Mouse (Mus musculus) T-helper 2 cell (primary cell): ENCODE results near the gene Fsd2.

ENCODE experiments used
- in situ Hi-C: fragments of 300-600 bp; cut with MboI, MseI; formaldehyde crosslinking; loops from one replicate; pipeline ENCODE4 v1.15.1; 2025; ENCODE audit warnings: high pct_unique_total_duplicates

The Fsd2 gene

DNA sequence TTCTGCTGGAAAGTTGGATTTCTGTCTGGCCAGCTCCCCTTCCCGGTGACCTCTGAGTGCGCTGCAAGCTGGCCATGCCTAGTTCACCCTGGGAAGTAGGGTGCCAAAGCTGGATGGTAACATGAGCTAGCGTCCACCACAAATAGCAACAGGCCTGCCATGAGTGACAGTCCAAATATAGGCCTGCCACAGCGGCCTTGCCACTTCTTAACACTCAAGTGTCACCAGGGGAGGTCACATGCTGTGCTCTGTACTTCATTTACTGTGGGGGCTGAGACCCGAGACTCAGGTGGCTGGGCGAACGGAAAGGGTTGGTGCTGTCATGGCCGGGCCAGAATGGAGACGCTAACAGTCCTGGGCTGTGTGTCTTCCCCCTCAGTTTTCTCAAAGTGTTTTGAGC is at the start of gene Fsd2:
TSS of gene Fsd2 (minus strand) at position 53 of the 400 bp plus-strand sequence.
- in situ Hi-C loops: no loop called here

DNA sequence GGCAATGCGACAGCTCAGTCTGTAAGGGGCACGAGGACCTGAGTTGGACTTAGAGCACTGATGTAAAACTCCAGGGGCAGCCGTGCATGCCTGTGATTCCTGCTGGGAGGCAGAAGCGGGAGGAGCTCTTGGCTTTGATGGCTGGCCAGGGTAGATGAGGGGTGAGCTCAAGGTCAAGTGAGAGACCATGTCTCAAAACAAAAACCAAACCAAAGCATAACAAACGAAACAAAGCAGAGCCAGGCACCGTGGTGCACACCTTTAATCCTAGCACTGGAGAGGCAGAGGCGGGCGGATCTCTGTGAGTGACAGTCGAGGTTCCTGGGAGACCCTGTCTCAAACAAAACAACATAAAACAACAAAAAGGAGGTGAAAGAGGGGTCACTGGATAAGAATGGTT is 48.3 kb upstream of the Fsd2 start:
- in situ Hi-C loops: no loop called here

DNA sequence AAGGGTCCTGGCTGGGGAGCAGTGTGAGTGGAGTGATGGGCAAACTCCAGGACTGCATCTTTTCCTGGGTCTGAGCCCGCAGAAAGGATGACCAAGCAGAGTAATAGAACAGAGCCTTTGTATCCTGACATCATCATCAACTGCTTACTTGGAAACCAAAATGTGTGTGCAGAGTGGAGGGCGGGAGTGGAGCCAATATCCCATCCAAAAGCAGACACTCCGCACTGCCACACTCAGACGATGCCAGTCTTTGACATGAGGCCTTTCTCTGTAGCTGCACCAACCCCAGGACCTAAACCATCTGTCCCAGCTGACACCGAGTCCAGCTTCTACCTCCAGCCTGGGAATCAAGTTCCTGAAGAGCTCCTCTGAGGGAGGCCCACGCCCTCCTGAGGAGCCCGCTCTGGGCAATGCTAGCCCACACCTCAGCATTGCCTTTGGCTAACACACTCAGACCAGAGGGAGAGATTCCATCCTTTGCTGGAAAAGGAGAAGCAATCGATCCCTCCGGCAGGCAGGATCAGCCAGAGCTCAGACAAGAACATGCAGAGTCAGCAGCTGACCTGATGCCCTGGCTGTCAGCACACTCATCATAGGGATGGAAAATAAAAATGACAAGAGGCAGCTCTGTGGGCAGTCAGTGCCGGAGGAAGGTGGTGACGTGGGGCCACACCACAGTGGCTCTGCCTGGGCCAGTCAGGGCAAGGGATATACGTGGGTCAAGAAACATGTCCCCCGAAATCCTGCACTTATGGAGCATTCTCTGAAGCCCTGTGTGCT is 46.3 kb upstream of the Fsd2 start:
- in situ Hi-C loops: no loop called here

DNA sequence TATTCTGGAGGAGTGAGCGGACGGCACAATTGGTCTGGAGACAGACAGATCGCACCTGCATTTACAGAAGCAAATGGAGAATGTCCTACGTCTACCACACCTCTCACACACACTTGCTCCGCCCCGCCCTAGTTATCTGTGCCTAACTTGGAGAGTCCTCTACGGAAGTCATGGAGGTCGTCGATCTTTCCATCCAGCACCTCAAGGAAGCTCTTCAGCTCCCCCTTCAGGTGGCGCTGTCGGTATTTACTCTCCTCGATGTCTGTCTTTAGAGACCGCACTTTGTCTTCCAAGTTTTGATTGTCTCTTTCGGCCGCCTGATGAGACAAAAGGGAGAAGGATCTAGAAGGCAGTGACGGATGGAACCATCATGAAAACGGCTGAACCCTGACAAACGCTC is 43.4 kb upstream of the Fsd2 start:
- in situ Hi-C loops: no loop called here

GRCm38 (mm10) chr7:81606452-81606851 is 39.7 kb upstream of the Fsd2 start:
- in situ Hi-C loops: no loop called here

- in situ Hi-C loops: no loop called here
Measured at GRCm38 (mm10) chr7:81605489-81605888, 38.7 kb upstream of the Fsd2 start.

DNA sequence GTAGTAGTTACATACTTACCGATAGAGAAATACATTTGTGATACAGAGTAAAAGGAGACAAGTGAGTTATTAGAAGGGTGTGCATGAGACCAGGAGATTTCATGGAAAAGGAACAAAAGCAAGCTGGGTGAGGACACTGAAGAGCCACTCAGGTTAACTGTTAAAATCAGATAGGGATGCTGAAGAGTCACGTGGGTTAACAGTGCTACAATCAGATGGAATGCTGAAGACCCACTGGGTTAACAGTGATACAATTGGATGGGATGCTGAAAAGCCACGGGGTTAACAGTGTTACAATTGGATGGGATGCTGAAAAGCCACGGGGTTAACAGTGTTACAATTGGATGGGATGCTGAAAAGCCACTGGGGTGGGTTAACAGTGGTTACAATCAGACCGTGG is 38.2 kb upstream of the Fsd2 start:
- in situ Hi-C loops: no loop called here

DNA sequence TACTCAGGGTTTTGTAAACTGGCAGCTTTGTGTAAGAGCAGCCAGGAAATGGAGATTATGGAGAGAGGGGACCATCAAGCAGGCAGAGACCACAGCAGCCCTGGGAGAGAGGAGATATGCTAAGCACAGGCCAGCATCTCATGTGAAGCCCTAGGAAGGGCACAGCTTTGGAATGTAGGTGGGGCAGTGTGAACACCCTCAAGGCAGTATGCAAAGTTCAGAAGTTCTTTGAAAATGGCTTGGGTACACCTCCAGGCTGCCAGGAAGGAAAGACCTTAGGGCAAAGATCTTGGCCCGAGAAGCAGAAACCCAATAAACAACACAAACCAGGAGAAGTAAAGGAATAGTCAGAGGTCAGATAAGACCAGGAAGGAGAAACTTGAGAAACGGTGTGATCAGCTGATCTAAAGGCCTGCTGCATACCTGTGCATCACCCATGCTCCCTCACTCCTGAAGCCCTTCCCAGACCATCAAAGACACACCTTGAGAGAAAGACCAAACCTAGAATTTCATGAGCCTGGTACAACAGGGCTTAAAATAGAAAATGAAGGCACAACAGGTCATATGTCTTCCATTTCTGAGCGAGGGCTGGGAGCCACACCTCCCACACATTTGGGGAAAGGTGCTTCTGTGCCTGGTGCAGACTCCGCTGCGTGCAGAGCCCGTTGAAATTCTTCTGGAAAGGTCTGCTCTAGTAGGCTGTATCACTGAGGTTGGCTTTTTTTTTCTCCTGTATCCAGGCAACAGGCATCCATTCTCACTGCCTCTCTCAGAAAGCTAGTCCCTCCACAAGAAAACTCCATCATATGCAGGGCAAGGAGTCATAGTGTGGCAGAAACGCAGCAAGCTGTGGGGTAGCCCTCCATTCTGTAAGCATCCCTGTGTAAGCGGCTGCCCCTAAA is 32.9 kb upstream of the Fsd2 start:
- in situ Hi-C loops: no loop called here

GRCm38 (mm10) chr7:81597660-81598059 is 30.9 kb upstream of the Fsd2 start:
- in situ Hi-C loops: no loop called here

GRCm38 (mm10) chr7:81596086-81596485 is 29.3 kb upstream of the Fsd2 start:
- in situ Hi-C loops: no loop called here

DNA sequence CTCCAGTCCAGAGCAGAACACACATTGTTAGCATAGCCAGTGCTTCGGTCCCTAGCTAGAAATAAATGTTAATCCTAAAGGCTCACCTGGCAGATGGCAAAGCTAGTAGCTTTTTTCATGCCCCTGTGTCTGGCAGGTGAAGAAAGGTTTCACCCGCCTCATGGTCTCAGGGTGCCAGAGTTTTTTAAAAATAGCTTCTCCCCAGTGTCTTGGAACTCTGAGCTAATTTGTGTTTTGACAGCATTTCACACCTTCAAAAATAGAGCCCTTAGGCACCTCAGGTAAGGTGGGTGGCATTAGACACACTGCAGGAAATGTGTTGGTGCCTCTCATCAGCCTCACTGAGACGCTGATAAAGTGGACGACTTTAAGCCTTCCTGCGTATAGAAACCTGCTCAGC is 28.3 kb upstream of the Fsd2 start:
- in situ Hi-C loops: no loop called here

DNA sequence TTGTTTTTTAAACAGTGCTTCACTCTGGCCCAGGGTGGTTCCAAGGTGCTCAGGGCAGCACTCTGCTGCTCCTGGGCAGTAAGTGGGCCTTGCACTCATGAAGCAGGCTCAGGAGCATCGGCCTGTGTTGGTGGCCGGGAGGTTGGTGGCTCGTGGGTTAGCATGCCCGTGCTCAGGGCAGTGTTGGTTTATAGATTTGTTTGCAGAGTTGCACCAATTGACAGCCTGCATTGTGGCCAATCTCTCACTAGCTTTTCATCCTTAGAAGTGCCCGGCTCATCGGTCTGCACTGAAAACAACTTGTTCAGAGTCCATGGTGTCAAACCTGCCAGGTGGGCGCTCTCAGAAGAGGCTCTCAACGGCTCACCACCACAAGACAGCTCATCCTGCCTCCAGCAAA is 26.6 kb upstream of the Fsd2 start:
- in situ Hi-C loops: no loop called here

DNA sequence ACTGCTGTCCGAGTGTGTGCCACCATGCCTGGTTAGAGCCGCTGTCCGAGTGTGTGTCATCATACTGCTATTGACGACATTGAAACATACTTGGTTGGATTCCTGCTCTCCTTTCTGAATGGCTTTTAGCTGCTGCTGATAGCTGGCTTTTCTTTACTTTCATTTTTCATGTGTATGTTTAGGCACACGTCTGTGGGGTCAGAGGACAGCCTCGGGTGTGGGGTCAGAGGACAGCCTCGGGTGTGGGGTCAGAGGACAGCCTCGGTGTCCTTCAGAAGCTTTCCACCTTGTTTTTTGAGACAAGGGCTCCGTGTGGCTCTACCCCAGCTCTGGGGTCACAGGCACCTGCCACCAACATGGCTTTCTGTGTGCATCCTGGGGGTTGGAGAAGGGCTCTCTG is 25.9 kb upstream of the Fsd2 start:
- in situ Hi-C loops: no loop called here

GRCm38 (mm10) chr7:81587238-81587637 is 20.5 kb upstream of the Fsd2 start:
- in situ Hi-C loops: no loop called here

GRCm38 (mm10) chr7:81585326-81585725 is 18.6 kb upstream of the Fsd2 start:
- in situ Hi-C loops: no loop called here

DNA sequence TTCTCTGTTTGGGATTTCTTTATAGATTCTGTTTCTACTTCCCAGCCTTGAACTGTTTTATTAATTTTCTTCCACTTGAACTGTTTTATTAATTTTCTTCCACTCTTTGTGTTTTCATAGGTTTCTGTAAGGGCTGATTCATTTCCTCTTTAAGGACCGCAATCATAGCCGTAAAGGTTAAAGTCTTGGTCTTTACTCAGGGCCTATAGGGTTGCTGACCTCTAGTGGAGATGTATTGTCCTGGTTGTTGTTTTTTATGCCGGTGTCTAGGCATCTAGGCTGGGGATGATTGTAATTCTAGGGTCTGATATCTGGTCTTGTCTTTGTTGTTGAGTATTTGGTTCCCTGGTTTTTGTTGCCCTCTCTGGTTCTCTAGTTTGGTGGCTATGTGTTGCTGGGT is 16.8 kb upstream of the Fsd2 start:
- in situ Hi-C loops: no loop called here

- in situ Hi-C loops: no loop called here
Measured at GRCm38 (mm10) chr7:81579312-81579711, 12.6 kb upstream of the Fsd2 start.

DNA sequence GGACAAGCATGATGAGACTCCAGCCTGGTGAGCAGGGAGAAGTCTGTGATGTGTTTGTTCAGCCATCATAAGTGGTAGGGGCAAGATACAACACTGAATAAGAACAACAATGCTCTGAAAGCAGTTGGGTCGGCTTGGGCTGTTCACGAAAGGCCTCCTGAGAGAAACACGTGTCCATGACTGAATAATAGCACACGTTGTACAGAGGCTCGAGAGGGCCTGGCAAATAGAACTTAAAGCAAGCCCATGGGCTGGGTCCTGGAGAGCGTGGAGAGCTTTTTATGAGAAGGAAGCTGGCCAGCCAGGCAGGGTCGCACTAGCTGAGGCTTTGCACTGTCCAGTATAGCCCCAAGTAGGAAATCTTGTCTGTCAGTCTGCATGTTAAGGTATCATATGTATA is 11.7 kb upstream of the Fsd2 start:
- in situ Hi-C loops: no loop called here

DNA sequence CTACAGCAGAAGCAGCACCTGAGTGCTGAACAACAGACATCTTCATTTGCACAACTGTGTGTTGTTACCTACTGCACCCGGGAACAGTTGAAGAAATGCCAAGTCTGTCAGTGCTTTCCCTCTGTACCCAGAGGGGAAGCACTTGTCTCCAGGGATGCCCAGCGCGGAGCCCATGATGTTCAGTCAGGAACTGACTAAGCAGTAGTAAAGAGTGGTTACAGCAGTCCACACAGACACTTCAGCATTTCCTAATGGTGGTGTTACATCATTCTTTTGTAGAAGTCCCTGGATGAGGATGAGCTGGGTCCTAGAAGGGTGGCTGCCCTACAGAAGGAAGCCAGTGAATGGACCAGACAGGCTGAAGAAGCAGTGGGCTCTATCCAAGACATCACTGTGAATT is 11.1 kb upstream of the Fsd2 start:
- in situ Hi-C loops: no loop called here

DNA sequence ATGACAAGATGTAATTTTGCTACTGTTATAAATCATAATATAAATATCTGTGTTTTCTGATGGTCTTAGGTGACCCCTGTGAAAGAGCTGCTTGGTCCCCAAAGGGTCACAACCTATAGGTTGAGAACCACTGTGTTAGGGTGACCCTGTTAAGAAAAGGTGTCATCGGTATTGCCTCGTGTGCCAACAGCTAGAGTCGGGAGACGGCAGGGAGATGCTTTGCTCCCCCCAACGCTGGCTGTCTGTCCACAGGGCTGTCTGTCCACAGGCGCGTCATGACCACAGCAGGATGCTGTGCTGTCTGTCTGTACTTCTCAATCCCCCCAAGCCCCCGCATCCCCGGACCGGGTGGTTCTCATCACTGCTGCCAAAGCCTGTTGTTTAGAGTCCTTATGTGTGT is 8.9 kb upstream of the Fsd2 start:
- in situ Hi-C loops: no loop called here

DNA sequence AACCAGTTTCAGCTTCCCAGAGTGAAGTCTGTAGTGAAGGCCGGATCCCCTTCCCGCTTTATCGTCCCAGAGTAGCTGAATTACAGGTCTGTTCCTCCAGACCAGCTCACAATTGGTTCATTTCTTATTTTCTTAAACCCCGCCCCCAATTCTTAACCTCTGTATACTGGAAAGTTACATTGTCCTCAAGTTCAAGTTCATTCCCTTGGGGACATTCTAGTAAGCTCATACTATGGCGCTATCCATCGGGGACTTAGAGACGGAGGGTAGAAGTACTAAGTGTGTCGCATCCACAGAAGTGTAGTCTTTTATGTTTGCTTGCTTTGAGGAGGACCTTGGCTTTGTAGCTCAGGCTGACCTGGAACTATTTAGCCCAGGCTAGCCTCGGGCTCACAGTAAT is 7.1 kb upstream of the Fsd2 start:
- in situ Hi-C loops: no loop called here

DNA sequence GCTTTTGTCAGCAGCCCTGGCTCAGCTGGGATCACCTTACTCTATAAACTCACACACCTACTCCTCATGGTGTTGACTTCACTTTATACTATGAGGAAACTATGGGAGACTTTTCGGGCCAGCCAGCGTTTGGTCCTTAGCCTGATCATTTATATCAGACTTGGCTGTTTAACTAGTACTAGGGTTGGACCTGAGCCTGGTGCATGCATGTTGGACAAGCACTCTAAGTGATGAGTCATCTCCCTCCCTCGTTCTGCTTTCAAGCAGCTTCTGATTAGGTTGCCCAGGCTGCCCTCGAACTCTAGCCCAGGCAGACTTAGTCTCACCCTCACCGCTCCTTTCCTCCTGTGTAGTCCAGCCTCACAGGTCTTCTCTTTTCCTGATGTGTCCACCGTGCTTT is 6.7 kb upstream of the Fsd2 start:
- in situ Hi-C loops: no loop called here
